Mouse (Mus musculus) mouse trophoblast stem cell (cell line): ENCODE results near the gene Zkscan1.

Source experiments
- in situ Hi-C, 2 experiments: fragments of 300-500 bp; cut with MseI, MboI; formaldehyde crosslinking; loops; 2 replicates in 1 of 2; 3 replicates in 1 of 2; pipeline ENCODE4 v1.15.1; 2025

Gene Zkscan1

GRCm38 (mm10) chr5:138117199-138118015 lies 32.5 kb downstream of the Zkscan1 start:
- in situ Hi-C loops: no loop called here

- in situ Hi-C loops: no loop called here
These were observed 33.2 kb downstream of the Zkscan1 start for GRCm38 (mm10) chr5:138118041-138118440.

GRCm38 (mm10) chr5:138132425-138133064 lies 47.7 kb downstream of the Zkscan1 start:
- in situ Hi-C loops: no loop called here

DNA sequence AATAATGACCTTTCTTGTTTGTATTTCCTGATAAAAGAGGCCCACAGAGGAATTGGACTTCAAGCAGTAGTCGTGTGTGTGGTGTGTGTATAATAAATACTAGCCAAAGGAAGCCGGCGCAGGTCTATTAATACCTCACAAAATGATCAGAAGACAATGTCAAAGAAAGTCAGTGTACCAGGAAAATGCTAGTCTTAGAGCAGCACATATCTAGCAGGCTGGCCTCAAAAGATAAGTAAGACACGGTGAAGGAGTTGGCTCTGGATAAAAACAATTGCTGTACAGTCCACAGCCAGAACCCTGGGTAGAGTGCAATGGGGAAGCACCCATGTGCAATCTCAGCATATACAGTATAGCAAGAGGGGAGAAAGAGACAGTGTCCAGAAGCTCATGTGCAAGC lies 52.4 kb downstream of the Zkscan1 start:
- in situ Hi-C loops: no loop called here

DNA sequence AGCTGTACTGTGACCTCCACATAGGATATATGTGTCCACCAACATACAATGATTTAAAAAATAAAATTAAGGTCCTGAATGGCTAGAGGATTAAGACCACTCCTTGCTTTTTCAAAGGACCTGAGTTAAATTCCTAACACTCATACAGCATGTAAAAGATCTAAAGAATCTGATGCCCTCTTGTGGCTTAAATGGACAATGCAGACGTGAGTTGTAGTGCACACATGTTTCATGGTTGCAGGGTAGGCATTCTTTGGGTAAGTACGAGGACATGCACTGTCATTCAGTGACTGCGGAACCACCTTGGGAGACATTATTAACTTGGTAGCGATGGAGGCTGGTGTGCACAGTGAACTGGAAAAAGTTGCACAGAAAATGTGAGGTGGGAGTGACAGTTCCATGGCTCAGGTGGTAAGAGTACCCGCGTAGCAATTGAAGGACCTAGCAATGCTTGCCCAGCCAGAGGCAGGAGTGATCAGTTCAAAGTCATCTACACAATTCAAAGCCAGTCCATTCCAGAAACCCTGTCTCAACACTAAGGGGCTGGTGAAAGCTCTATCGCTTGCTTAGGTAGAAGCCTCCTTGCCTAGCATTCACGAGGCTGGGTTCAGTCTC lies 53.2 kb downstream of the Zkscan1 start:
- in situ Hi-C loops: no loop called here

DNA sequence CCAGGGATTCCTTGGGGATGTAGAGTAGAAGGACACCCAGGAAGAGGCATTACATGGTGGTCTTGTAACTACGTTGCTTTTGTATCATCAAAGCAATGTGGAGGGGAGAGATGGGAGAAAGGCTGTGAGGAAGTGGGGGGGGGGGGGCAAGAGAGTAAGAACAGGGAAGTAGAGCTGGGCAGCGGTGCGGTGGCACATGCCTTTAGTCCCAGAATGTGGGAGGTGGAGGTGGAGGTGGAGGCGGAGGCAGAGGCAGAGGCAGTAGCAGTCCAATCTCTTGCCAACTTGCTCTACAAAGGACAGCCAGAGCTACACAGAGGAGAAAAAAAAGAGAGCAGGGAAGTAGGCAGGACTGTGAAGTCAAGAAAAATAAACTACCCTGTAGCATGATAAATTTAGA lies 53.7 kb downstream of the Zkscan1 start:
- in situ Hi-C loops: no loop called here

DNA sequence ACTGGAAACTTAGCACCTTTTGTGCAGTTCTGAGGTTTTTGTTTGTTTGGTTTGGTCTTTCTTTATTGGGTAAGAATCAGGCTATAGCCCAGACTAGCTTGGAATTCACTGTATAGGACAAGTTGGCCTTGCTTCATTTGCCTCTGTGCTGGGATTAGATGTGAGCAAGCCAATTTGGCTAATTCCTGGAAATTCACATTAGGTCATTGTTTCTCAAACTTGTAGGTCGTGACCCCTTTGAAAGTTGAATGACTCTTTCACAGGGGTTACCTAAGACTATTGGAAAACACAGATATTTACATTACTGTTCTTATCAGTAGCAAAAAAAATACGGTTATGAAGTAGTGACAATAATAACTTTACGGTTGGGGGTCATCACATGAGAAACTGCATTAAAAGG lies 69.5 kb downstream of the Zkscan1 start:
- in situ Hi-C loops: no loop called here

- in situ Hi-C loops: no loop called here
These were observed 70.6 kb downstream of the Zkscan1 start, which contains the start of gene Zfp113 for GRCm38 (mm10) chr5:138155443-138155976. Gene Zfp113, minus strand, starts transcription at chr5:138155744.
